Mouse (Mus musculus) intestine, postnatal 0 days (tissue): Measurements from ENCODE around the gene Med27. TPM values are rescaled to one million over a fixed set of nuclear protein-coding genes. Genes with fewer than 3 reads are reported as not detected.

Source experiments
- ATAC-seq: fragments of 200-750 bp; cut with Nextera tagmentation; 2 replicates; pipeline ENCODE4 v1.8.0; 2017; ENCODE audit warnings: mild to moderate bottlenecking, moderate TSS enrichment, moderate library complexity
- H3K27ac ChIP-seq: fragments of 300-500 bp; sonication (generic); 2 replicates; pipeline ENCODE4 v1.5.1; 2014; ENCODE audit warnings: mild to moderate bottlenecking, low read depth, low read length, moderate library complexity
- H3K27me3 ChIP-seq: fragments of 300-500 bp; sonication (generic); replicated peaks from 2 replicates; pipeline ENCODE4 v1.6.1; 2014; ENCODE audit warnings: low read length, mixed read lengths; ENCODE audit not compliant: control insufficient read depth, insufficient read depth
- H3K36me3 ChIP-seq: fragments of 300-500 bp; sonication (generic); 2 replicates; pipeline ENCODE4 v1.6.1; 2014; ENCODE audit warnings: mild to moderate bottlenecking, moderate library complexity; ENCODE audit not compliant: control insufficient read depth, insufficient read depth
- H3K4me1 ChIP-seq: fragments of 300-500 bp; sonication (generic); replicated peaks from 2 replicates; pipeline ENCODE4 v1.6.1; 2014; ENCODE audit warnings: antibody characterized with exemption, low read length, mixed read lengths; ENCODE audit not compliant: control insufficient read depth, insufficient read depth
- H3K4me2 ChIP-seq: fragments of 300-500 bp; sonication (generic); replicated peaks from 2 replicates; pipeline ENCODE4 v1.6.1; 2014; ENCODE audit warnings: low read depth, mild to moderate bottlenecking, moderate library complexity
- H3K4me3 ChIP-seq: fragments of 300-500 bp; sonication (generic); 2 replicates; pipeline ENCODE4 v1.5.1; 2014; ENCODE audit warnings: low read depth, low read length
- H3K9ac ChIP-seq: fragments of 300-500 bp; sonication (generic); 2 replicates; pipeline ENCODE4 v1.6.1; 2014; ENCODE audit warnings: mild to moderate bottlenecking, low read depth, low read length
- H3K9me3 ChIP-seq: fragments of 300-500 bp; sonication (generic); 2 replicates; pipeline ENCODE4 v1.6.1; 2016; ENCODE audit warnings: mixed run types; ENCODE audit not compliant: control insufficient read depth
- CTCF ChIP-seq: sonication (generic); IDR thresholded peaks from 2 replicates; pipeline ENCODE4 v1.5.1; 2016; ENCODE audit warnings: low read depth, mild to moderate bottlenecking, control low read depth, antibody characterized with exemption, moderate library complexity
- WGBS: fragments of 180-500 bp; shearing (Covaris S2); extraction: QIAGEN DNeasy Blood & Tissue Kit; methylation state at CpG from one replicate; pipeline ENCODE4 v1.1.7; 2014; 5-methylcytosine and 5-hydroxymethylcytosine counted together
- polyA plus RNA-seq: library from polyadenylated mRNA; unstranded; fragments of >200 nt; fragmentation: Nextera tagmentation; extraction: Ambion mirVana; gene quantifications from 2 replicates; pipeline ENCODE4 v1.2.1, GENCODE M21; 2015

The Med27 gene
- polyA plus RNA-seq, 1 experiment from 2014 or later: 24.8 TPM

DNA sequence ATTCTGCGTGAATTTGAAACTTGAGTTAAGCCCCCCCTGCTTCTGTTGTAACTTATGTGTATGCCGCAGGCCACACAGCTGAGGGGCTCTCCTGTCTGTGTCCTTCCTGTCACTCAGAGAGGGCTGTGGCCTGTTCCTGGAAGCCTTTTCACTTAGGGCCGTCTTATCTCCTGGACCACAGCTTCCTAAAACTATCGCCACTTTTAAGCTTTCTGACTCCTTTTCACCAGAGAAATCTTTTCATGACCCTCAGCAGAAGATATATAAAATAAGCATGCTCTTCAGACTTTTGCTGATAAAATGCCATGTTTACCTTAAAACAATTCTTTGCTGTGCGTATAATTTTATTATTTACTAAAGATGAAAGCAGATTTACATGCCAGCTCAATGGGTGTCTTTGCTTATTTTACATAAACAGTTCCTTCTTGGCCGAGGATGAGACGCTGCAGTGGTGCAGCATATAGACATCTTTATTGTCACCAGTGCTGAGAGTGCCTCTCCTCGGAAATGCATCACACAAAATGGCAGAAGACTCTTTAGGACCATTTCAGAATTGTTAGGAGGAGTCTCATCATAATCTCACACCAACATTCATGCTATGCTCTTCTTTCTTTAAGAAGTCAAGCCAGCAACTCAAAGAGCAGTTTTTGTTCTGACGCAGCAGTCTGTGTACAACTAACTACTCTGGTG is 110.2 kb downstream of the Med27 start:
- no peak overlapping the region for H3K9ac ChIP-seq
- no peak for TF ChIP-seq CTCF
- ATAC-seq: no peak
- no peaks in the 10 kb centered on the region for H3K9me3 ChIP-seq
- no peak overlapping the region for H3K27ac ChIP-seq
- H3K36me3 ChIP-seq: no peaks in the 10 kb centered on the region
- no peak overlapping the region for H3K4me2 ChIP-seq
- no peaks in the 10 kb centered on the region for H3K4me1 ChIP-seq
- H3K4me3 ChIP-seq: no peak overlapping the region
- WGBS: 64% methylated on average over 9 of the region's 9 CpGs
- no peaks in the 10 kb centered on the region for H3K27me3 ChIP-seq

DNA sequence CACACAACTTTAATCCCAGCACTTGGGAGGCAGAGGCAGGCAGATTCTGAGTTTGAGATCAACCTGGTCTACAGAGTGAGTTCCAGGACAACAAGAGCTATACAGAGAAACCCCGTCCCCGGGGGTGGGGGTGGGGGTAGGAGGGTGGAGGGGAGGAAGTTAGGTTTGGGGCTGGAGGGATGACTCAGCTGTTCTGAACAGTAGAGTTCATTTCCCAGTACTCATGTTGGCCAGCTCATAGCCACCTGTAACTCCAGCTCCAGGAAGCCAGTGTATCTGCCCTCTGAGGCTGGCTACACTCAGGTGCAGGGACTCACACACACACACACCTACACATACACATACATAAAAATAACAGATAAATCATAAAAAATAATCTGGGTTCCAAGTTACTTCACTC is 111.1 kb downstream of the Med27 start:
- 53% methylated on average over 2 of the region's 2 CpGs for WGBS
- no peak overlapping the region for H3K4me3 ChIP-seq
- no peaks in the 10 kb centered on the region for H3K36me3 ChIP-seq
- ATAC-seq: no peak
- no peak overlapping the region for H3K4me2 ChIP-seq
- TF ChIP-seq CTCF: no peak
- H3K27ac ChIP-seq: no peak overlapping the region
- no peaks in the 10 kb centered on the region for H3K27me3 ChIP-seq
- H3K9ac ChIP-seq: no peak overlapping the region
- H3K4me1 ChIP-seq: no peaks in the 10 kb centered on the region
- no peaks in the 10 kb centered on the region for H3K9me3 ChIP-seq

DNA sequence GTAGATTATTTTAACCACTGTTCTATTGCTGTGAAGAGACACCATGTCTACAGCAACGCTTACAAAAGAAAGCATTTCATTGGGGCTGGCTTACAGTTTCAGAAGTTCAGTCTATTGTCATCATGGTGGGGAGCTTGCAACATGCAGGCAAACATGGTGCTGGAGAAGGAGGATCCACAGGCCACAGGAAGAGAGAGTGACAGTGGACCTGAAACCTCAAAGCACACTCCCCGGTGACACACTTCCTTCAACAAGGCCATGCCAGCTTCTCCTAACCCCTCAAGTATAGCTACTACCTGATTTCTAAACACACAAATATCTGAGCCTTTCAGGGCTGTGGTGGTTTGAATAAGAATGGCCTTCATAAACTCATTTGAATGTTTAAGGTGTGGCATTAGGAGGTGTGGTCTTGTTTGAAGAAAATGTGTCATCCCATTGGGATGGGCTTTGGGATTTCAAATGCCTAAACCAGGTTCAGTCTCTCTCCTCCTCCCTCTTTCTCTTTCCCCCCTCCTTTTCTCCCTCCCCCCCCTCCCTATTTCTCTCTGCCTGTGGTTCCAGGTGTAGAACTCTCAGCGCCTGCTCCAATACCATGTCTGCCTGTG is 111.8 kb downstream of the Med27 start:
- Histone ChIP-seq H3K4me2 (no peak overlapping the region), H3K9ac (no peak overlapping the region), H3K4me3 (no peak overlapping the region), H3K27me3 (no peaks in the 10 kb centered on the region), H3K9me3 (no peaks in the 10 kb centered on the region), H3K36me3 (no peaks in the 10 kb centered on the region), H3K27ac (no peak overlapping the region), H3K4me1 (peaks cover 6% of the 10 kb centered on the region; the same call in 1 of the 2 replicates)
- 96% methylated on average over 3 of the region's 3 CpGs for WGBS
- no peak for ATAC-seq
- TF ChIP-seq CTCF: no peak

DNA sequence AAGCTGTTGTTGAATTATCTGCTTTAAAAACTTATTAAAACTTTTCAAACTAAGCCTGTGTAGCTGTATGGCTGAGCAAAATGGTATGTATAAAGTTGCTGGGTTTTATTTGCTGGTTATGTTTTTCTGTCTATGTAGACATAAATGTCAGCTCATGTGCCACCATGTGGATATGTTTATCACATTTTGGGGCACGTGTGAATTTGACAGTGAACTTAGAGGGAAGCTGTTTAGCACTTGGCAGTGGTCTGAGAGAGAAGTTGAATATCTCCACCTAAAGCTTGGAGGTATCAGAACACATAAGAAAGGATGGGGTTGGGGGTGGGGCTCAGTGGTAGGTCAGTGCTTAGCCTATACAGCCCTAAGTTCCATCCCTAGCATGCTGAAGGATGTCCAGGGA is 113.0 kb downstream of the Med27 start:
- no peak overlapping the region for H3K4me2 ChIP-seq
- H3K4me1 ChIP-seq: peaks cover 8% of the 10 kb centered on the region; the same call in 1 of the 2 replicates
- WGBS: 63% methylated on average over 1 of the region's 1 CpGs
- no peak overlapping the region for H3K27ac ChIP-seq
- H3K9me3 ChIP-seq: no peaks in the 10 kb centered on the region
- no peaks in the 10 kb centered on the region for H3K36me3 ChIP-seq
- H3K9ac ChIP-seq: no peak overlapping the region
- H3K27me3 ChIP-seq: no peaks in the 10 kb centered on the region
- TF ChIP-seq CTCF: no peak
- H3K4me3 ChIP-seq: no peak overlapping the region
- ATAC-seq: no peak

DNA sequence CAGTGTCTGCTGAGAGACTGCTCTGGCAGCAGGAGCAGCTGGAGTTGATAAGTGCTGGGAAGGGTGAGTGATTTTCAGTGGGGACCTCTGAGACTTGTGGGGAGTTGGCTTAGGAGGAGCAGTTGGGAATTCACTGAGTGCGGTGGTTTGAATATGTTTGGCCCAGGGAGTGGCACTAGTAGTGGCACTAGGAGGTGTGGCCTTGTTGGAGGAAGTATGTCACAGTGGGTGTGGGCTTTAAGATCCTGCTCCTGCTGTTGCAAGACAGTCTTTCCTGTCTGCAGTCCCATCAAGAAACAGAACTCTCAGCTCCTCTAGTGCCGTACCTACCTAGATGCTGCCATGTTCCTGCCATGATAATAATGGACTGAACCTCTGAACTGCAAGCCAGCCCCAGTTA is 115.2 kb downstream of the Med27 start:
- Histone ChIP-seq H3K27ac (no peak overlapping the region), H3K4me1 (peaks cover 17% of the 10 kb centered on the region; the same call in 1 of the 2 replicates), H3K36me3 (no peaks in the 10 kb centered on the region), H3K4me2 (no peak overlapping the region), H3K9ac (no peak overlapping the region), H3K4me3 (no peak overlapping the region), H3K27me3 (no peaks in the 10 kb centered on the region), H3K9me3 (no peaks in the 10 kb centered on the region)
- WGBS: 91% methylated on average over 2 of the region's 2 CpGs
- TF ChIP-seq CTCF: no peak
- ATAC-seq: no peak

DNA sequence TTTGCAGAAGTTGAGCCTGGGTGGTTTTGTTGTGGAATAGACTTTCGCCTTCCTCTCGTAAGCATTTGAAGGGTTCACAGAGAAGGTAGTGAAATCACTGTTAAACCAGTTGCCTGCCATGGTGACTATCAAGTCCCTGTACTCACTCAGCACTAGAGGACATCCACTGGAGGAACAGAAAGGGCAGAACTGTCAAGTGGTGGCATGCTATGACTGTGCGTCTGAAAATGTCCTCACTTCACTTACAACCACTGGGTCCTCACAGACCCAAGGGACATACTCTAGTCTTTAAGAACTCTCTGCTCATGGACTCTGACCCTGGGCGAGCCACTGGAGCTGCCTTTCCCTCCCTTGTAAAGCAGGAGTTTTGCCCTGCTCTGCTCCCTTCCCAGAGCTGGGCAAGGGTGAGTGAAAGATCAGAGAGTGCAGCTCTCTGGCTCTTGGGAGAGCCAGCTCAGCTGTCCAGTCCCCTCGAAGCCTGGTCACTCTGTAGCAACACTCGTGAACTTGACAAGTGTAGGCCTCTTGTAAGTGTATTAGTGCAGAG is 116.5 kb downstream of the Med27 start:
- no peak overlapping the region; the same call in 1 of the 2 replicates for H3K9ac ChIP-seq
- TF ChIP-seq CTCF: no peak
- WGBS: 55% methylated on average over 6 of the region's 6 CpGs
- H3K9me3 ChIP-seq: no peaks in the 10 kb centered on the region
- H3K4me3 ChIP-seq: no peak overlapping the region
- peaks cover 17% of the 10 kb centered on the region; the same call in 1 of the 2 replicates for H3K4me1 ChIP-seq
- no peaks in the 10 kb centered on the region for H3K36me3 ChIP-seq
- no peak overlapping the region for H3K4me2 ChIP-seq
- peak; percentile 72 for ATAC-seq
- H3K27ac ChIP-seq: peak overlapping the region; percentile 28; the same call in 1 of the 2 replicates
- H3K27me3 ChIP-seq: no peaks in the 10 kb centered on the region
